Comparison of ENCODE assay signal across 13 mouse cellular contexts in the genomic region with DNA sequence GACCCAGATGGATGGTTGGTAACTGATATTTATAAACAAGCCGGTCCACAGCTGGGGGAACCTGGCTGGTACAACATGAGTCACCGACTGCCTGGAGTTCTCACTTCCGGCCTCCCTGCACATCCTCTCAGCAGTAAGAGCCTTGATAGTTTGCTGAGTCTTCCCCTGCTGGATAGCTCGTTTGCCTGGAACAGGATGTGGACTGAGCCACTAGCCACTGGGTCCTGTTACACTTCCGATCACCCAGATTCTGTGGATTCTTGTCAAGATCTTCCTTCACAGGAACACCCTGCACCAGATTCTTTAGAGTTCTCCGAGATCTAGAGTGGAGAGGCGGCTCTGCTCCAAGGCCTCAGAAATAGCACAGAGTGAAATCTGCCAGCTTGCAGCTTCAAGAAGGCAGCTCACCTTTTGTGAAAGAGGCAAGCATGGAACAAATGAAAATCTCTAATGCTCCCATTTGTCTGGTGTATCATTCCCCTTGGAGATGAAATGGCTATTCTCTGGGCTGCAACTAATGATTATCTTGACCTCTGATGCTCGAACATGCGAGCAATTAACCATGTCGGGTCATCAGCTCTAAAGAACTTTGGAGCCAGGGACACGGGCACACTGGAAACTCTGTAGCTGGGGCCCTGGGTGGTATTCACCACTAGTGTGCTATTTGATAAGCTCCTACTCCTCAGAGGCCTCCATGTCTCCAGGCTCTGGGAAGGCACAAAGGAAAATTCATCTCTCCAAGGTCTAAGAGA.
DNase-seq lines count a peak whose midpoint lies in the region; ATAC-seq and TF ChIP-seq lines count a peak whose summit lies in the region.
"Had no signal": no experiment of that assay in that cellular context is flagged by ENCODE, and none has a peak within 500 bp of the region (broad histone marks: within the 10 kb centered on the region; RNA-seq: fewer than 3 reads in every experiment).

No protein-coding gene starts in this region.

- no peak overlapping the region for H3K4me3 ChIP-seq in cortical plate, adult 2 months (ENCODE audit: insufficient read depth, low read length)
- no peak overlapping the region for H3K4me3 ChIP-seq in embryonic facial prominence, embryonic 12.5 days
- H3K4me3 ChIP-seq in limb, embryonic 12.5 days (replicated peaks) = no peak overlapping the region
- H3K4me3 ChIP-seq: heart, embryonic 15.5 days had no signal

- no peak overlapping the region for H3K9ac ChIP-seq in embryonic facial prominence, embryonic 12.5 days
- H3K9ac ChIP-seq in limb, embryonic 12.5 days (replicated peaks) = no peak overlapping the region
- H3K9ac ChIP-seq: heart, embryonic 15.5 days had no signal

- no peak for TF ChIP-seq CTCF in cortical plate, adult 2 months (IDR thresholded peaks at IDR 0.05; ENCODE audit: extremely low read depth, insufficient read depth, low read length)

- H3K27me3 ChIP-seq in embryonic facial prominence, embryonic 12.5 days = no peaks in the 10 kb centered on the region
- no peaks in the 10 kb centered on the region for H3K27me3 ChIP-seq in limb, embryonic 12.5 days
- H3K27me3 ChIP-seq: heart, embryonic 15.5 days had no signal

- 50% methylated on average over 11 of the region's 11 CpGs for WGBS in embryonic facial prominence, embryonic 12.5 days
- WGBS in limb, embryonic 12.5 days = 68% methylated on average over 11 of the region's 11 CpGs

- DNase-seq in layer of hippocampus, adult 9-11 months = peak; percentile 10
- no peak for DNase-seq in layer of hippocampus, postnatal 10 days (ENCODE audit: low spot score in 2 of 2)
- no peak for DNase-seq in adrenal gland, postnatal 25 days
- DNase-seq in c-Kit-positive CD71-positive TER-119-positive erythroid progenitor cells, embryonic 14.5 days (ENCODE audit: low spot score) = no peak
- DNase-seq: adrenal gland, postnatal 36 days; cerebellum, postnatal 36 days; thymus, postnatal 25 days had no signal

- peaks cover 14% of the 10 kb centered on the region for H3K4me1 ChIP-seq in cortical plate, adult 2 months (ENCODE audit: control insufficient read depth, insufficient read depth, low read length)
- H3K4me1 ChIP-seq in embryonic facial prominence, embryonic 12.5 days = peaks cover 11% of the 10 kb centered on the region; the same call in 1 of the 2 replicates
- H3K4me1 ChIP-seq in limb, embryonic 12.5 days (replicated peaks) = peaks cover 17% of the 10 kb centered on the region
- H3K4me1 ChIP-seq: heart, embryonic 15.5 days had no signal

- H3K36me3 ChIP-seq in embryonic facial prominence, embryonic 12.5 days = no peaks in the 10 kb centered on the region
- H3K36me3 ChIP-seq in limb, embryonic 12.5 days = no peaks in the 10 kb centered on the region
- H3K36me3 ChIP-seq: G1E; heart, embryonic 15.5 days had no signal

- H3K27ac ChIP-seq in cortical plate, adult 2 months (ENCODE audit: insufficient read depth, low read length) = peak overlapping the region; percentile 70
- peak overlapping the region; percentile 71 for H3K27ac ChIP-seq in embryonic facial prominence, embryonic 12.5 days
- peak overlapping the region; percentile 31; the same call in 1 of the 2 replicates for H3K27ac ChIP-seq in limb, embryonic 12.5 days
- H3K27ac ChIP-seq: heart, embryonic 15.5 days had no signal

- no peak for TF ChIP-seq POLR2A in cortical plate, adult 2 months (IDR thresholded peaks at IDR 0.05; ENCODE audit: extremely low read depth, insufficient read depth, low read length)

- H3K4me2 ChIP-seq in embryonic facial prominence, embryonic 12.5 days (replicated peaks) = 0 out of 2 replicates have a peak overlapping the region, but pooled peaks have one; percentile 2
- H3K4me2 ChIP-seq in limb, embryonic 12.5 days = no peak overlapping the region
- H3K4me2 ChIP-seq: heart, embryonic 15.5 days had no signal

- no peak for ATAC-seq in embryonic facial prominence, embryonic 12.5 days (ENCODE audit: insufficient number of reproducible peaks, insufficient read depth, low FRiP score, low TSS enrichment)
- no peak for ATAC-seq in limb, embryonic 12.5 days (ENCODE audit: insufficient number of reproducible peaks, insufficient read depth, low FRiP score, low TSS enrichment, low read depth)
- ATAC-seq: forebrain, embryonic 16.5 days had no signal

- no peaks in the 10 kb centered on the region for H3K9me3 ChIP-seq in embryonic facial prominence, embryonic 12.5 days
- H3K9me3 ChIP-seq in limb, embryonic 12.5 days = no peaks in the 10 kb centered on the region
- H3K9me3 ChIP-seq: heart, embryonic 15.5 days had no signal
